ENCODE assay signal across 10 mouse cellular contexts in the genomic region with DNA sequence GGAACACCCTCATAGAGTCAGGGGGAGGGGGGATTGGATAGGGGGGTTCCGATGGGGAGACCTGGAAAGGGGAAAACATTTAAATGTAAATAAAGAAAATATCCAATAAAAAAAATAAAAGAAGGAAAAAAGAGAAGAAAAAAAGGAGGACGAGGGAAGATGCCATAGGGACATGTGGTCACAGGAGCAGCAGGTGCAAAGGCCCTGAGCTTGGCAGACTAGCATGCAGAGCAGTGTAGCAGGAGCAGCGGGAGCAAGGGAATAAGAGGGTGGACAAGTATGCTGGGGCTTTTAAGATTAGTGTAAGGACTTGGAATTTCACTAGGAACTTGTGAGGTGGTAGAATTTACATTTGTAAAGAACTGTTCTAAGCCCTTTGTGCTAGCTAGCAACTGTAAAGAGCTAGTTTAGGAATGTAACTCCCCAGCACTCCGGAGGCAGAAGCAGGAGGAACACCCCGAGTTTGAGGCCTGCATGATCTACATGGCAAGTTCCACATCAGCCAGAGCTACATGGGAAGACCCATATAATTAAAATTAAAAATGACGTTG. TPM values are rescaled to one million over a fixed set of nuclear protein-coding genes. Genes with fewer than 3 reads are reported as not detected.
DNase-seq lines count a peak whose midpoint lies in the region; ATAC-seq and TF ChIP-seq lines count a peak whose summit lies in the region.
"Had no signal": no experiment of that assay in that cellular context is flagged by ENCODE, and none has a peak within 500 bp of the region (broad histone marks: within the 10 kb centered on the region; RNA-seq: fewer than 3 reads in every experiment).

No protein-coding gene starts in this region.

- no peaks in the 10 kb centered on the region for H3K9me3 ChIP-seq in liver, embryonic 11.5 days (ENCODE audit: control insufficient read depth, low read length)
- no peaks in the 10 kb centered on the region for H3K9me3 ChIP-seq in embryonic facial prominence, embryonic 13.5 days
- H3K9me3 ChIP-seq in intestine, embryonic 16.5 days (ENCODE audit: control insufficient read depth, low read length), result no peaks in the 10 kb centered on the region

- H3K27ac ChIP-seq in liver, embryonic 11.5 days (ENCODE audit: low read depth, low read length), result no peak overlapping the region
- no peak overlapping the region for H3K27ac ChIP-seq in embryonic facial prominence, embryonic 13.5 days
- H3K27ac ChIP-seq in intestine, embryonic 16.5 days (ENCODE audit: low read length), result no peak overlapping the region

- peaks cover 5% of the 10 kb centered on the region for H3K79me2 ChIP-seq in myocyte (ENCODE audit: control insufficient read depth, insufficient read depth)

- TF ChIP-seq POLR2A in myocyte (IDR thresholded peaks at IDR 0.05; ENCODE audit: insufficient read length, low read depth), result no peak

- peak overlapping the region; percentile 91 for H3K4me2 ChIP-seq in liver, embryonic 11.5 days
- peak overlapping the region; percentile 85 for H3K4me2 ChIP-seq in embryonic facial prominence, embryonic 13.5 days
- H3K4me2 ChIP-seq in intestine, embryonic 16.5 days (ENCODE audit: low read depth, low read length), result peak overlapping the region; percentile 94
- H3K4me2 ChIP-seq in myocyte (ENCODE audit: low read depth), result peak overlapping the region; percentile 100

- WGBS in liver, embryonic 11.5 days, result 68% methylated on average over 6 of the region's 6 CpGs
- 75% methylated on average over 6 of the region's 6 CpGs for WGBS in embryonic facial prominence, embryonic 13.5 days
- WGBS in intestine, embryonic 16.5 days, result 73% methylated on average over 6 of the region's 6 CpGs

- no peak for ATAC-seq in liver, embryonic 11.5 days (replicated peaks; ENCODE audit: low FRiP score)
- ATAC-seq in embryonic facial prominence, embryonic 13.5 days (ENCODE audit: insufficient number of reproducible peaks, insufficient read depth, low FRiP score, low TSS enrichment, low read depth), result no peak
- ATAC-seq in intestine, embryonic 16.5 days, result no peak

- no peaks in the 10 kb centered on the region; the same call in 1 of the 2 replicates for H3K36me3 ChIP-seq in liver, embryonic 11.5 days (ENCODE audit: control insufficient read depth, insufficient read depth, low read length)
- peaks cover 14% of the 10 kb centered on the region for H3K36me3 ChIP-seq in embryonic facial prominence, embryonic 13.5 days
- peaks cover 5% of the 10 kb centered on the region; the same call in 1 of the 2 replicates for H3K36me3 ChIP-seq in intestine, embryonic 16.5 days (ENCODE audit: control insufficient read depth, insufficient read depth, low read length)
- H3K36me3 ChIP-seq in myocyte (ENCODE audit: control insufficient read depth, insufficient read depth), result no peaks in the 10 kb centered on the region

- H3K4me3 ChIP-seq in liver, embryonic 11.5 days (ENCODE audit: low read depth, low read length), result peak overlapping the region; percentile 79
- no peak overlapping the region for H3K4me3 ChIP-seq in embryonic facial prominence, embryonic 13.5 days
- H3K4me3 ChIP-seq in intestine, embryonic 16.5 days (ENCODE audit: low read length), result peak overlapping the region; percentile 83; the same call in 1 of the 2 replicates
- peak overlapping the region; percentile 53 for H3K4me3 ChIP-seq in myocyte

- H3ac ChIP-seq in myocyte (ENCODE audit: control insufficient read depth, insufficient read length), result no peak overlapping the region

- no peak overlapping the region for H3K9ac ChIP-seq in liver, embryonic 11.5 days (ENCODE audit: low read depth, low read length)
- no peak overlapping the region for H3K9ac ChIP-seq in embryonic facial prominence, embryonic 13.5 days
- H3K9ac ChIP-seq in intestine, embryonic 16.5 days (ENCODE audit: low read depth, low read length), result no peak overlapping the region

- H3K27me3 ChIP-seq in liver, embryonic 11.5 days (replicated peaks; ENCODE audit: control insufficient read depth, insufficient read depth, low read length), result no peaks in the 10 kb centered on the region
- H3K27me3 ChIP-seq in embryonic facial prominence, embryonic 13.5 days, result no peaks in the 10 kb centered on the region
- no peaks in the 10 kb centered on the region for H3K27me3 ChIP-seq in intestine, embryonic 16.5 days (replicated peaks; ENCODE audit: control insufficient read depth, insufficient read depth, low read length)
- H3K27me3 ChIP-seq in myocyte (ENCODE audit: control insufficient read depth, insufficient read depth, insufficient read length), result peaks cover under 1% of the 10 kb centered on the region

- DNase-seq in liver, embryonic 11.5 days (ENCODE audit: low spot score), result no peak
- no peak for DNase-seq in liver
- DNase-seq in thymus, postnatal 14 days, result no peak
- DNase-seq in thymus, postnatal 25 days, result no peak
- DNase-seq in left cerebral cortex, adult 9 months (ENCODE audit: low spot score in 2 of 2), result no peak
- DNase-seq: cerebellum, adult 8-10 months; gastrocnemius, postnatal 10 days had no signal

- peaks cover 6% of the 10 kb centered on the region for H3K4me1 ChIP-seq in liver, embryonic 11.5 days (replicated peaks; ENCODE audit: control insufficient read depth, insufficient read depth, low read length)
- H3K4me1 ChIP-seq in embryonic facial prominence, embryonic 13.5 days, result peaks cover 17% of the 10 kb centered on the region
- H3K4me1 ChIP-seq in intestine, embryonic 16.5 days (ENCODE audit: control insufficient read depth, insufficient read depth, low read length), result peaks cover 13% of the 10 kb centered on the region

TF ChIP-seq in myocyte, 11 proteins besides CTCF, POLR2A, EP300 and RAD21:
- no peak for TF ChIP-seq SRF (IDR thresholded peaks at IDR 0.05; ENCODE audit: control insufficient read depth, insufficient read length, low read depth)
- no peak for TF ChIP-seq E2F4 (IDR thresholded peaks at IDR 0.05; ENCODE audit: insufficient read depth)
- no peak for TF ChIP-seq TCF12 (IDR thresholded peaks at IDR 0.05; ENCODE audit: insufficient read depth, poor library complexity, severe bottlenecking)
- peak in 2 of 3 experiments; percentile 37 to 53 for TF ChIP-seq MYOD1 (IDR thresholded peaks at IDR 0.05; ENCODE audit: control insufficient read depth in 1 of 3, insufficient read length in 2 of 3, low read depth in 2 of 3)
- TF ChIP-seq MAX (IDR thresholded peaks at IDR 0.05; ENCODE audit: low read depth), result no peak
- no peak for TF ChIP-seq USF1 (IDR thresholded peaks at IDR 0.05; ENCODE audit: low read depth)
- no peak for TF ChIP-seq POLR2AphosphoS2 (IDR thresholded peaks at IDR 0.05; ENCODE audit: insufficient read length, low read depth)
- TF ChIP-seq TCF3 (IDR thresholded peaks at IDR 0.05; ENCODE audit: insufficient read length, low read depth), result no peak
- no peak for TF ChIP-seq CEBPB (IDR thresholded peaks at IDR 0.05; ENCODE audit: insufficient read depth, poor library complexity, severe bottlenecking)
- TF ChIP-seq MYOG (IDR thresholded peaks at IDR 0.05; ENCODE audit: control insufficient read depth in 1 of 3, insufficient read depth in 1 of 3, insufficient read length in 2 of 3, low read depth in 2 of 3), result peak in 2 of 3 experiments; percentile 6 to 18
- no peak for TF ChIP-seq REST (IDR thresholded peaks at IDR 0.05; ENCODE audit: insufficient read depth, insufficient read length)

RNA-seq across cellular contexts. Expression of a gene that starts 1.2 kb away (rescaled TPM):
- polyA plus RNA-seq in liver, embryonic 11.5 days (2014; fragmentation: Nextera tagmentation; extraction: Ambion mirVana), result 42.9 and 44.5 TPM in 2 replicates
- 79.0 and 81.7 TPM in 2 replicates for polyA plus RNA-seq in embryonic facial prominence, embryonic 13.5 days (2015; fragmentation: Nextera tagmentation; extraction: Ambion mirVana)
- 79.3 and 81.0 TPM in 2 replicates for polyA plus RNA-seq in intestine, embryonic 16.5 days (2015; fragmentation: Nextera tagmentation; extraction: Ambion mirVana)
- polyA plus RNA-seq in myocyte (2012; fragmentation: generic; extraction: Trizol), result 49.9 TPM

RNA-seq across cellular contexts. Expression of a gene that starts 48.6 kb away (rescaled TPM):
- 52.2 and 56.5 TPM in 2 replicates for polyA plus RNA-seq in liver, embryonic 11.5 days (2014; fragmentation: Nextera tagmentation; extraction: Ambion mirVana)
- 65.5 and 67.2 TPM in 2 replicates for polyA plus RNA-seq in embryonic facial prominence, embryonic 13.5 days (2015; fragmentation: Nextera tagmentation; extraction: Ambion mirVana)
- 86.4 and 91.1 TPM in 2 replicates for polyA plus RNA-seq in intestine, embryonic 16.5 days (2015; fragmentation: Nextera tagmentation; extraction: Ambion mirVana)
- 167 TPM for polyA plus RNA-seq in myocyte (2012; fragmentation: generic; extraction: Trizol)
